Mouse (Mus musculus) liver, postnatal 0 days (tissue): ENCODE results near the gene Nrros.

Source experiments
- CTCF ChIP-seq: sonication (generic); IDR thresholded peaks from 2 replicates; pipeline ENCODE4 v1.5.1; 2016; ENCODE audit warnings: antibody characterized with exemption, low read depth
- EP300 ChIP-seq: IDR thresholded peaks from 2 replicates; pipeline ENCODE4 v1.6.1; 2016; ENCODE audit warnings: antibody characterized with exemption, low read depth, mild to moderate bottlenecking

GRCm38 (mm10) chr16:32144592-32144991 is 20.8 kb downstream of the Nrros start:
- TF ChIP-seq CTCF (no peak), EP300 (no peak)
